Mouse (Mus musculus) v-Abl transformed pro-B cells (cell line): Measurements from ENCODE around the gene Kif26b.

Source experiments
- in situ Hi-C, 2 experiments: fragments of 400-800 bp; cut with MboI; formaldehyde crosslinking; loops; one replicate each; pipeline ENCODE4 v1.15.1; 2025; ENCODE audit not compliant: unreplicated experiment in 2 of 2

Kif26b gene

GRCm38 (mm10) chr1:178530301-178531078 is 1.6 kb downstream of the Kif26b start:
- in situ Hi-C loops, result no loop called here

GRCm38 (mm10) chr1:178540247-178540646 is 11.3 kb downstream of the Kif26b start:
- in situ Hi-C loops, result no loop called here

- in situ Hi-C loops, result no loop called here
Observed at GRCm38 (mm10) chr1:178542415-178542814, 13.5 kb downstream of the Kif26b start.

- in situ Hi-C loops, result no loop called here
Observed at GRCm38 (mm10) chr1:178542990-178543944, 14.3 kb downstream of the Kif26b start.

- in situ Hi-C loops, result no loop called here
Observed at GRCm38 (mm10) chr1:178544585-178544984, 15.7 kb downstream of the Kif26b start.

- in situ Hi-C loops, result no loop called here
Observed at GRCm38 (mm10) chr1:178549576-178549975, 20.7 kb downstream of the Kif26b start.

GRCm38 (mm10) chr1:178550477-178551047 is 21.6 kb downstream of the Kif26b start:
- in situ Hi-C loops, result no loop called here

- in situ Hi-C loops, result no loop called here
Observed at GRCm38 (mm10) chr1:178552278-178552897, 23.5 kb downstream of the Kif26b start.

GRCm38 (mm10) chr1:178552898-178553284 is 24.0 kb downstream of the Kif26b start:
- in situ Hi-C loops, result no loop called here

GRCm38 (mm10) chr1:178556226-178556625 is 27.3 kb downstream of the Kif26b start:
- in situ Hi-C loops, result no loop called here

GRCm38 (mm10) chr1:178560043-178560442 is 31.1 kb downstream of the Kif26b start:
- in situ Hi-C loops, result no loop called here

- in situ Hi-C loops, result no loop called here
Observed at GRCm38 (mm10) chr1:178563834-178564233, 34.9 kb downstream of the Kif26b start.

GRCm38 (mm10) chr1:178564800-178565199 is 35.9 kb downstream of the Kif26b start:
- in situ Hi-C loops, result no loop called here

- in situ Hi-C loops, result no loop called here
Observed at GRCm38 (mm10) chr1:178568551-178569545, 39.9 kb downstream of the Kif26b start.

- in situ Hi-C loops, result no loop called here
Observed at GRCm38 (mm10) chr1:178571009-178571408, 42.1 kb downstream of the Kif26b start.

- in situ Hi-C loops, result no loop called here
Observed at GRCm38 (mm10) chr1:178571885-178572444, 43.0 kb downstream of the Kif26b start.

- in situ Hi-C loops, result no loop called here
Observed at GRCm38 (mm10) chr1:178573406-178574032, 44.6 kb downstream of the Kif26b start.

- in situ Hi-C loops, result no loop called here
Observed at GRCm38 (mm10) chr1:178575706-178576105, 46.8 kb downstream of the Kif26b start.

GRCm38 (mm10) chr1:178576926-178577325 is 48.0 kb downstream of the Kif26b start:
- in situ Hi-C loops, result no loop called here
